Mouse (Mus musculus) adipose tissue, adult 10 weeks (tissue): ENCODE measurements around the gene Mxd3. TPM values are rescaled to one million over a fixed set of nuclear protein-coding genes. Genes with fewer than 3 reads are reported as not detected.

Experiments used
- polyA plus RNA-seq: library from polyadenylated mRNA; stranded (reverse); fragments of 350-450 nt; fragmentation: Illumina TruSeq; extraction: RNeasy Lipid Tissue Mini Kit (QIAGEN cat#74804); gene quantifications from one replicate; pipeline ENCODE4 v1.2.3, GENCODE M21; 2014; ENCODE audit warnings: low read depth, low replicate concordance

The Mxd3 gene
- 1.2 TPM for polyA plus RNA-seq

DNA sequence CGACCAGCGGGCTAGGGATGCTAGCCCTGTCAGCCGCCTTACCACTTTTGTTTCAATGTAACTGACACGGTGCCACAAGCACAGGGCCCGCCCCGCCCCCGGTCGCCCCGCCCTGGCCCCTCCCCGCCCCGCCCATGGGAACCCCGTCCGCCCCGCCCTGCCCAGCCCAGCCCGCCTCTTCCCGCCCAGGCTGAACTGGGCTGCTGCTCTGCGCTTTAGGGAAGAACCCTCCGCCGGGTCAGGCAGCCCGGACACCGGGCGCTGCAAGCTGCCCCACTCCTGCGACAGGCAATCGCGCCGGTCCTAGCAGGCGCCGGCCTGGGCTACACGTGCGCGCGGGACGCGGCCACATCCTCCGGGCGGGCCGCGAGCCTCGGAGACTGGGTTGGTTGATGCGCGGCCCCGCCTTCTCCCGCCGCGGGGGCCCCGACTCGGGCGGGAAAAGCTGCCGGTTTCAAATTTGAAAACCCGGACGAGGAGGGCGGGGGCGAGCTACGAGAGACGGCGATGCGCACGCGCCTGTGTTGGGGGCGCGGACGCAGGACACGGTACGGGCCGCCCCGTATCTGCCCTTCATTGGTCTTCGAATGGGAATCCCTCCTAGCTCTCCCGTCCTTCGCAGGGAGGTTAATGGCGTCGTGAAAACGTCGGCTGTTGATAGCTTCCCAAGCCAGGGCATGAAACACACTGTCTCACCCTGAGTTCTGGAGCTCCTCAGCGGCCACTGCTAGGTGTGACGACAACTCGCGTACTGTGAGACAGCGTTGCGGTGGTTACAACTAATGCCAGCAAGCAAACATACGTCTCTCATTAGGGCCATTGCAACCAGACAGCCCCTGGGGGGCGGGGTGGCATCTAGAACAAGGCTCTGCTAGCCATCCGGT, at the start of gene Mxd3:
Gene Mxd3, minus strand, starts transcription at position 141 of the 884 bp plus-strand sequence.

DNA sequence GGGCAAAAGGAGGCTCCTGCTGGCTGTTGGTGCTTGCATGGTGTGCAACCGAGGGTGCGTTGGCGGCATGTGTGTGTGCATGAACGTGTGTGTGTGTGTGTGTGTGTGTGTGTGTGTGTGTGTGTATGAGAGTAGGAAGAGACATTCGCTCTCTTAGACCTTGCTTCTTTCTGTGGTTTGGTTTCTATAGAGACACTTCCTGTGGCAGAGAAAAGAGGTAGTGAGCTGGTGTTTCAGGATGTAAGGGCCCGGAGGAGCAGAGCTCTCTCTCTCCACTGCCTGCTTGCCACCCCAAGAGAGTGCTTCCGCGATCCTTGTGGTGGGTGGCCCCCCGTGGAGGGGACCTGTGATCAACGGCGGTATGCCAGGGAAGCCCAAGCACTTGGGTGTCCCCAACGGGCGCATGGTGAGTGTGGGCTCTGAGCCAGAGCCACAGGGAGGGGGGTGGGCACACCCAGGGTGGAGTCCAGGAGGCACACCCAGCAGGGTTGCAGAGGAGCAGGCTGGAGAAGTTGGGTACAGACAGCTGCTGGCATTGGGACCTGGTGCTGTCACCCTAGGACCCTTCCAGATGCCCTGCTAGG, 40.0 kb upstream of the Mxd3 start, which contains the start of gene Rgs14:
Gene Rgs14, plus strand, starts transcription at position 202 of the 584 bp plus-strand sequence.

DNA sequence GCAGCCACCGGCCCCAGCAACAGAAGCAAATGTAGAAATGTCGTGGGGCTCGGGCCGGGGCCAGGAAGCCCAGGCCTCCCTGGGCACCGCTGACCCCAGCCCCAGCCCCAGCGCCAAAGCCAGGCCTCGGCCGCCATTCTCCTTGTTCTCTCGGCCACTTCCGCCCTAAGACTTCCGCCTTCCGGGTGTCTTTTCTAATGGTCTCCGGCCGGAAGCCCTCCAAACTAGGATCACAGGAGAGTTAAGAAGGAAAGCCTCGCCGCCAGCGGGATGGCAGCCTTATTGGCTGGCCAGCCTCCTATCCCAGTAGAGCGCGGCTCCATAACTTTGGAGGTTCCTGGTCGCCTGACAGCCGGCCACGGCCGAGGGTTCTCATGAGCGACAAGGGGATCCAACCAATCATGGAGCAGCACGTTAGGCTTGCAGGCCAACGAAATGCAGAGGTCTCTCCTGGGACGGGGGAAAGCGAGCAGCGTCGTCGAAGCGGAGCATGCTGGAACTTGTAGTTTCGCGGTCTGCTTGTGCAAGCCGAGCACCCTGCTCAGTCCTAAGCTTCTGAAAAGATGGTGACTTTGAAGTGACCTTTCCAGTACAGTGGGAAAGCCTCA, 32.9 kb upstream of the Mxd3 start, which contains the start of gene Lman2:
Gene Lman2, minus strand, starts transcription at position 331 of the 608 bp plus-strand sequence.

DNA sequence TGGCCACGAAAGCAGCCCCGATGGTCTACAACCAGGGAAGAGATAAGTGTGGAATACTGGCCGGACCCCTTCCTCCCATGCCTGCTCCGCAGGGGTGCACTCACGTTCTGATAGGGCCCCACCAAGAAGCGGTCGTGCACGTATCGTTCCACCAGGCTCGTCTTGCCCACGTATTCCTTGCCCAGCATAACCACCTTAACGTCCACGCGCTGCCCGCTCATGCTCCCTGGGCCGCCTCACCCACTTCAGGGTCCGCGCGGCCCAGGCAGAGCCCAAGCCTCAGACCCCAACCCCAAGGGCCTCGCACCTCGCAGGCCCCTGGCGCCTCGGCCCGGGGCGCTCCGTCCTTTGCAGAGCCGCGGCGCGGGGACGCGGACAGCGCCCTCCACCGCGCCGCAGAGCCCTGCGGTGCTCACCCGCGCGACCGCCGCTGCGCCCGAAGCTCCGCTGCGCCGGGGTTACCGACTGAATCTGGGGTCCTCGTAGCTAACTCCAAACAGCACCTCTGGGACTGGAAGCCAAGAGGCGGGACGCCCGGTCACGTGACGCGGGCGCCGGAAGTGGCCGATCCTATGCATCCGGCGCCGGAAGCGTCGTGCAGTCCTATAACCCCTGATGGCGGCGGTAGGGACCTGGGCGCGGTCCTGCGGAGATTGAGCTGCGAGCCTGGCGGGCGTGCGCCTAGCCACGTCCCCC, 8.0 kb downstream of the Mxd3 start, which contains the start of gene Rab24:
Gene Rab24, minus strand, starts transcription at position 513 of the 696 bp plus-strand sequence.

DNA sequence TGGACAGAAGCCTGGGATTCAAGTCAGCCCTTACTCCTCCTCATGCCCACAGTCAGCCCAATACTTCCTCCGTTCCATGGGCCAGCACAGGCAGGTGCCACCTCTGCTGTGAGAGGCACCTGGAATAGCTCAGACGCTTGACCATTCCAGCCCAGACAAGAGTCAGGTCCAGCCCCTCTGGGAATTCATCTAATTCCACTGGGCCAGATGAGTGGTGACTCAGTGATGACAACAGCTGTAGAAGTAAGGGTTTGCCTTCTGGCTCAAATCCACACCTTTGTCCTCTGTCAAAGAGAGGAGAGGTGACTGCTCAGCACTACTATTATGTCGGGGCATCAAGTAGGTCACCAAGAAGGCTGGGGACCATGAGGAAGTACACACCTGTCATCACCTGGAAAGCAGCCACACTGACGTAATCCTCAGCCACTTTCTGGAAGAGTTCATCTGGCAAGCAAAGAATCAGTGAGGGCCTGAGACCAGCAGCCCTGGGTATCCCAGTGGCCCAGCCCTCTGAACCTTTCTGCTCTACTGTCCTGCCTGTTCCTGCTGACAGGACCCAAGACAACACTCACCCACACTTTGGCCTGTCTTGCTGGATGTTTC, 9.6 kb downstream of the Mxd3 start, which contains the start of gene Prelid1:
Gene Prelid1, plus strand, starts transcription at position 570 of the 603 bp plus-strand sequence.

Other genes starting within 250 kb of the Mxd3 start
- gene Uimc1, start 229.5 kb downstream of the Mxd3 start, polyA plus RNA-seq = 38.4 TPM
- 20.3 TPM for gene Zfp346, start 224.5 kb downstream of the Mxd3 start, polyA plus RNA-seq
- gene Gm17617, start 196.3 kb downstream of the Mxd3 start, polyA plus RNA-seq = not detected
- 4.6 TPM for gene Fgfr4, start 177.2 kb downstream of the Mxd3 start, polyA plus RNA-seq
- 36.5 TPM for gene Nsd1, start 120.0 kb downstream of the Mxd3 start, polyA plus RNA-seq
- gene Prelid1, start 9.3 kb downstream of the Mxd3 start, polyA plus RNA-seq = 161 TPM
- 67.2 TPM for gene Rab24, start 7.9 kb downstream of the Mxd3 start, polyA plus RNA-seq
- gene Lman2, start 33.0 kb upstream of the Mxd3 start, polyA plus RNA-seq = 250 TPM
- 2.2 TPM for gene Rgs14, start 39.9 kb upstream of the Mxd3 start, polyA plus RNA-seq
- gene Slc34a1, start 68.4 kb upstream of the Mxd3 start, polyA plus RNA-seq = 0.87 TPM
- gene Pfn3, start 85.4 kb upstream of the Mxd3 start, polyA plus RNA-seq = 3.0 TPM
- gene F12, start 97.0 kb upstream of the Mxd3 start, polyA plus RNA-seq = not detected
- gene Grk6, start 115.2 kb upstream of the Mxd3 start, polyA plus RNA-seq = 30.4 TPM
- gene Prr7, start 134.4 kb upstream of the Mxd3 start, polyA plus RNA-seq = 1.1 TPM
- 17.8 TPM for gene Dbn1, start 158.3 kb upstream of the Mxd3 start, polyA plus RNA-seq
- gene Pdlim7, start 183.9 kb upstream of the Mxd3 start, polyA plus RNA-seq = 31.4 TPM
- gene Dok3, start 199.5 kb upstream of the Mxd3 start, polyA plus RNA-seq = 3.3 TPM
- gene Ddx41, start 206.8 kb upstream of the Mxd3 start, polyA plus RNA-seq = 26.7 TPM
- 57.3 TPM for gene Fam193b, start 241.3 kb upstream of the Mxd3 start, polyA plus RNA-seq
- gene Tmed9, start 243.9 kb upstream of the Mxd3 start, polyA plus RNA-seq = 248 TPM